Mouse (Mus musculus) naive thymus-derived CD4-positive, alpha-beta T cell, adult 2 months (primary cell): Measurements from ENCODE around the gene Astn2.
"Not testable (repeated sequence)": the region's sequence is repeated elsewhere in the genome, so short reads cannot be mapped to it uniquely, and the experiment has no call there.

Experiments used
- DNase-seq: peaks from one replicate; pipeline ENCODE4 v3.0.0-alpha.2; 2011; ENCODE audit warnings: low read depth

The Astn2 gene

DNA sequence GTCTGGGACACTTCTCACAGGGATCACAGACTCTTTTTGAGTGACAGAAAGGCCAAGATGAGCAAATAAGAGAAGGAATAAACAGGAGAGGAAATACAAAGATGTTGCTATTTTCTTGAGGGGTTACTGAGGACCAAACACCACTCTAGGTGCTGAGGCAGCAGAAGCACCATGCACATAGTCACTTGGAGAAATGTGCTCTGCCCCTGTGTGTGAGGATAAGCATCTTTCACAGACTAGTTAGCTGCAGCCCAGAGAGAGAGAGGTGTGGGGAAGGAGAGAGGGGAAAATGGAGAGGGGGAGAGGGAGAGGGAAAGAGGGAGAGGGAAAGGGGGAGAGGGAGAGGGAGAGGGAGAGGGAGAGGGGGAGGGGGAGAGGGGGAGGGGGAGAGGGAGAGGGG is 659.6 kb downstream of the Astn2 start:
- DNase-seq: no peak

DNA sequence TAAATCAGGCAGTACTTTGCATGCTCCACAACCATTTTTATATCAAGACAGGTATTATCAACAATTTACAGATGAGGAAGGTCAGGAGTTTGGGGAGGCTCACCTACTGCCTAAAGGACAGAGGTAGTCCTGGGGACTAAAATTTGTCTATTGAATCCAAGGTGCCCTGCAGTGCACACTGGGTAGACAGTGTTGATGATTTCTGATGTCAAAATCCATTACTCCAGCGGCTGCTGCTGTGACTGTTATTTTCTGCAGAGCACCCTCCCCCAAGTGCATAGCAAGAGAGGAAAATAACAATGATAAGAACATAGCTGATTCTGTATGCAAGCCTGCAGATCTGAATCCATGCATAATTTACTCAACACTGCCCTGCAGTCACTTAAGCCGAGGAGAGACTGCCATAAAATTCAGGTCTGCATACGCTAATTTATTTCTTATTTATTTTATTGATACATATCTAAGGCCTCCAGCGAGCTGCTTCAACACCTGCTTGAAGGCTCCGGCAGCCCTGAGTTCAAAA is 660.3 kb downstream of the Astn2 start:
- DNase-seq: no peak

- no peak for DNase-seq
These were observed 661.2 kb downstream of the Astn2 start for GRCm38 (mm10) chr4:65743160-65743691.

DNA sequence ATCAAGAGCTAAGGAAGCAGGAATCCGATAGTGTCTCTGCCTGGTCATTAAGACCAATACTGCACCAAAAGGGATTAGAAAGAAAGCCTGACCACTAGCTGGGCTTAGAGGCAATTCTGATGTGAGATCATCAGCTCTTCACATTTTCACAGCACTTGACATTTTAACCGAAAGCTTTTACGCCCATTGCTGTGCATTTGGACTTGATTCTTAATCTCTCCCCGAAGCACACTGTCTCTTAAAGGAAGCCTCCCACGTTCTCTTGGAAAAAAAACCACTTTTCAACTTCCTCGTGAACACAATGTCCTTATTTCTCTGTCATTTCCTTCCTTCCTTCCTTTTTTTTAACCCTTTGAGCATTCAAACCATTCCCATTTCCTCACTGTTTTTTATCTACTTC is 680.0 kb downstream of the Astn2 start:
- no peak for DNase-seq

DNA sequence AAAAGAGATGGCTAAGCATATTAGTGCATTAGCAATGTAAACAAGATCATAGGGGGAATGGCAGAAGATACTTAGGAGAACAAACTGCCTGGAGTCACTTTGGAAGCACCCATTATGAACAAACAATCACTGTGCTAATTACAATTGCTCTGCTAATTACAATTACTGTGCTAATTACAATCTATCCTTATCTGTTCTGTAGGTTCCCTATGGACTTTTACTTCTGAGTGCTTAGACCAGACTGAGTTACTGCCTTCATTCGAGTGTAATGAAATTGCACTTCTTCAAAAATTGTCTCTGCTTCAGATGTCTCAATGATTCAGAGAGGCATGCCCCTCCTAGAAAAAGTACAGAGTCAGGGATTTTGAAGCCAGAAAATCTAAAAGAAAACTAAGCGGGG is 684.8 kb downstream of the Astn2 start:
- no peak for DNase-seq

DNA sequence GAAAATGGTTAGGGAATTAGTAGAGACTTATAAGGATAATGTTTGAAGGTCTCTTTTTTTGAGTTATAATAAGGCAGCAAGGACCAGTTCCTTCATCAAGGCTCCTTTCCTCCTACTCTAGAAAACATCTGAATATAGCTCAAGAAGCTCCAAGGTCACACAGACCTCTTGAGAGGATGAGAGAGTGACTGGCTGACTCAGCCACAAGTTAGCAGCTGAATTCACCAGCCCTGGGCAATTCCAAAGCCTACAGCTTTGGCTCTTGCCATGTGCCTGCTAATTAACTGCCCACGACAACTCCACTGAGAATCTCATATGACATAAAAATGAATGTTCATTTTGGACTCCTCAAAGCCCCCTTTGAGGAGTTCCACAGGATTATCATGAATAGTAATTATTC is 686.5 kb downstream of the Astn2 start:
- DNase-seq: no peak

- no peak for DNase-seq
These were observed 688.3 kb downstream of the Astn2 start for GRCm38 (mm10) chr4:65716086-65716485.

DNA sequence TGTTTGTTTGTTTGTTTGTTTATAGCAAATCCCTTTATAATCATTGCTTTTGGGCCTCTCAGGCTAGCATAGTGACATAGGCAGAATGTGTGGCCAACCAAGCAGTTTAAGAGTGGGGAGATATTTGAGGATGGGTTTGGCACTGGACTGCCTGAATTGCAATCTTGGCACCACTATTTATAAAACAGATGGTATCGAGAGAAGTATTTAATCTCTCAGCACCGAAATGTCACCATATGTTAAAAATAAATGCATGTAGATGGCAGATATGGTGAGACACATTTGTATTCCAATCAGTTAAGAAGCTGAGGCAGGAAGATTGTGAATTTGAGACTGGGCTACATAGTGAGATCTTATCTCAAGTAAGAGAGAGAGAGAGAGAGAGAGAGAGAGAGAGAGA is 692.7 kb downstream of the Astn2 start:
- no peak for DNase-seq

- DNase-seq: no peak
These were observed 693.8 kb downstream of the Astn2 start for GRCm38 (mm10) chr4:65710623-65711022.

DNA sequence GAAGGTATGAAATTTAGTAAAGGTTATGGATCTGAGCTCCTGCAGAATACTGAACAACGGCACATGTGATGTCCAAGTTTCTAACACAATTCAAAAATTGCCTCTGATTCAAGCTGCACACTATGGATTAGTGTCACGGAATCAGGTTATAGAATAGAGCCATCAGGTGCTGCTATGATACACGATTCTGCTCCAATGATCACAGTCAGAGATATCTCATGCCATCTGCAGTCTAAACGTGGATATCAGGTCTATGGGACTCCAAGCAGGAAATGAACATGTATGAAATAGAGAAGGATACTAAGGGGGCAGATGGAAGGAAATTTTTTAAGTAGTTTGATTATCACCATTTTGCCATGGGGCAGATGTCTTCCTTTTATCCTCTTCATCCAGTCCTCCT is 702.6 kb downstream of the Astn2 start:
- DNase-seq: no peak

GRCm38 (mm10) chr4:65699743-65700361 is 704.6 kb downstream of the Astn2 start:
- no peak for DNase-seq

- no peak for DNase-seq
These were observed 709.2 kb downstream of the Astn2 start for GRCm38 (mm10) chr4:65695241-65695640.

DNA sequence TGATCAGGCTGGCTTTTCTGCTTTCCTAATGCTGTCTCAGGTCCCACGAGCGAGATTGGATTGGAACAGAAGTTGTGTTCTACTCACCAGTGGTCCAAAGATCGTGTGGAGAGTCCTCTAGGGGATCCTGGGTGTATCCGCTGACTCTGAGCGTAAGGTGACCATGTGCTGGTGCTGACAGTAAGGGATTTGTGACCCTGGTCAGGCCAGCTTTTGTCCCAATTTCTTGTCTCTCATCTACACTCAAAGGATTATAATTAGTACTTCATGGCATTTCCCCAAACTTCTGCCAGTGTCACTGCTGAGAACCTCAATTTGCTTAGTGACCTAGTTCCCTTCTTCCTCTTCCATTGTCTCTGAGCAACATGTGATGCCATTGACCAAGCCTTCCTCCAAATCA is 710.4 kb downstream of the Astn2 start:
- DNase-seq: no peak

DNA sequence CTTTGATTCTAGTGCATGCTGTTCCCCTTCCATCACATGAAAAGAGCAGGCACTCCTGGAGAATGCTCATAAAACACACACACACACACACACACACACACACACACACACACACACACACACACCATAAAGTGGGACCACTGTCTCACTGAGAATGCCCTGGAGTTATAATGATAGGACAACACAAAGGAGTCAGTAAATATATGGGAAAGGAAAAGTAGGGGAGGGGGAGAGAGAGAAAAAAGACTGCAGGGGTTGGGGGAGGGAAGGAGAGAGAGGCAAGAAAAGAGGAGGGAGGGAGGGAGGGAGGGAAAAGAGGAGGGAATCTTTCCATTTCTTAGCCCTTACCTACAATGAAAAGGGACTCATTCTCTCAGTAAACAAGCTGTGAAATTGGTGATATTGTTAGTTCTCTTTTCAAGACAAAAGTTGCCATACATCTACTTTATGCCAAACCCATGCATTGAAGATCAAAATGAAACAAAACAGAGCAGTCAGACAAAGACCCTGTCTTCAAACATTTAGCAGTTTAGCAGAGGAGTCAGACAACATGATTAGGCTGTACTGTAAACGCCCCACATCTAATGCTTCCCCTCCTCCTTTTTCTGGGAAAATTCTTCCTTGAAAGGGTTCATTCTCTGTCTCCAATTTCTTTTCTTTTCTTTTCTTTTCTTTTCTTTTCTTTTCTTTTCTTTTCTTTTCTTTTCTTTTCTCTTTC is 717.2 kb downstream of the Astn2 start:
- no peak for DNase-seq

- DNase-seq: no peak
These were observed 718.0 kb downstream of the Astn2 start for GRCm38 (mm10) chr4:65686258-65687005.

DNA sequence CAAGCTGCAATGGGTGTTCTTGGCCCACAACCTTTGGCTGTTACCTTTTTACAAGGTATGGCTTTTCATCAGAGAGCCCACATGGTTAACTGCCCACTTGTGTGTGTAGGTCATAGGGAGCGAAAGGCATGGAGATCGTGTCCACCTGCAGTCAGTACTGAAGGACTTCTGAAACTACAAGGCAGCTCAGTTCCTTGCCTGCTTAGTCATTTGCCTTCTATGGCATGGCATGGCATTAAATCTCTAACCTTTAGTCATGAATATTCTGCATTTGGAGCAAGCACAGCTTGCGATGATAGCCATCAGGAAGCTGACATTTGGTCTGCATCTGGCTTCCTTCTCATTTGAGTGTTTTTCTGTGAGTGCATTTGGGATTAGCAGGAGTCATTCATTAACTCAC is 720.0 kb downstream of the Astn2 start:
- no peak for DNase-seq

GRCm38 (mm10) chr4:65679786-65680185 is 724.6 kb downstream of the Astn2 start:
- not testable (repeated sequence) for DNase-seq

GRCm38 (mm10) chr4:65678929-65679328 is 725.5 kb downstream of the Astn2 start:
- DNase-seq: no peak

DNA sequence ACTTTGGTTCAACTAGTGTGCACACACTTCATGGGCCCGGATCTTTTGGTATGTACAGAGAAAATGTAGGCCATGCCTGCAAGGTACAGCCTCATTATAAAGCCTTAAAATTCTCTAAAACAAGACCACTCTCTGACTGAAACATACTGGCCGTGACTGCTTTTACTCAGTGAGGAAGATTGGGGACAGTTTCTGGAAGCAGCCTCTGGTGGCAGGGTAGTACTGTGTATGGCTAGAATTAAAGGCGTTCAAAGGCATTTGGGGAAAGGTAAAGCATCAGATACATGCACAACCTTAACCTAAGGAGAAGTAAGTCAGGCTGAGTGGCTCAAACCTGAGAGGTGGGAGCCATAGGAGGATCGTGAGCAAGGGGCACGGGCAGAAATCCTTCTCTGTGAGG is 725.9 kb downstream of the Astn2 start:
- DNase-seq: no peak

GRCm38 (mm10) chr4:65674267-65674978 is 730.0 kb downstream of the Astn2 start:
- no peak for DNase-seq

- no peak for DNase-seq
These were observed 730.9 kb downstream of the Astn2 start for GRCm38 (mm10) chr4:65673418-65673933.

DNA sequence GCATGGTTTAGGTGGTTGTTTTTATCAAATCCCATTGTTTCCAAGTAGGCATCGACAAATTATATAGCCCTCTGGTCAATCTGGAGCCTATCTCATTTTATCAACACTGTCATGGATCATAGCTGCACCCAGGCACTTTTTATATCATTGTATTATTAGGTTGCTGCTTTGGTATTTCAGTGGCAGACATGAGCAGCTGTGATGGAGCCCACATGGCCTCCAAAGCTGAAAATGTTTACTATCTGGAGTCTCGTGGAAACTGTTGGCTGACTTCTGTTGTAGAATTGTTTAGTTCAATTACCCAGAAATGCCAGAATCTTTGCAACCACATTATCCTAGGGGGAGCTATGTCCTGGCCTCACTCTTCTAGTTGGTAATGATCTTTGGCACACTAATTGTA is 732.1 kb downstream of the Astn2 start:
- no peak for DNase-seq
